Mouse (Mus musculus): ENCODE data around the gene Prpf19. TPM values are rescaled to one million over a fixed set of nuclear protein-coding genes. Genes with fewer than 3 reads are reported as not detected.

The Prpf19 gene
- polyA plus RNA-seq (2012; rRNA removed): 175 and 188 TPM in 2 replicates

- TF ChIP-seq POLR2A (IDR thresholded peaks at IDR 0.05; ENCODE audit: low read depth, low read length) (peak; percentile 59), CTCF (conservative IDR thresholded peaks at IDR 0.05; ENCODE audit: insufficient read depth, insufficient read length, low read depth, low read length) (no peak)
- DNase-seq: peak; percentile 99
- peak within 1 kb of the TSS; percentile 72 for H3K27ac ChIP-seq (ENCODE audit: insufficient read depth, low read depth, low read length)
Measured at GRCm38 (mm10) chr19:10895016-10895528, at the start of gene Prpf19. Gene Prpf19 (plus strand): TSS chr19:10895231.

GRCm38 (mm10) chr19:10845454-10845853, 49.6 kb upstream of the Prpf19 start:
- H3K36me3 ChIP-seq (ENCODE audit: control insufficient read depth, insufficient read depth, low read length): no peaks in the 10 kb centered on the region
- H3K4me1 ChIP-seq (ENCODE audit: control insufficient read depth, insufficient read depth, low read length): no peaks in the 10 kb centered on the region
- no peak overlapping the region for H3K27ac ChIP-seq (ENCODE audit: insufficient read depth, low read depth, low read length)
- DNase-seq: no peak
- 83% methylated on average over 3 of the region's 3 CpGs for WGBS
- no peak for TF ChIP-seq CTCF (conservative IDR thresholded peaks at IDR 0.05; ENCODE audit: insufficient read depth, insufficient read length, low read depth, low read length)
- no peak for TF ChIP-seq POLR2A (IDR thresholded peaks at IDR 0.05; ENCODE audit: low read depth, low read length)
- no peak overlapping the region for H3K4me3 ChIP-seq (ENCODE audit: insufficient read depth, low read depth, low read length)
- H3K27me3 ChIP-seq (replicated peaks; ENCODE audit: control insufficient read depth, insufficient read depth, low read length): no peaks in the 10 kb centered on the region

More at GRCm38 (mm10) chr19:10895016-10895528, at the start of gene Prpf19:
- H3K27me3 ChIP-seq (replicated peaks; ENCODE audit: control insufficient read depth, insufficient read depth, low read length): no peaks in the 10 kb centered on the region
- peak within 1 kb of the TSS; percentile 89 for H3K4me3 ChIP-seq (ENCODE audit: insufficient read depth, low read depth, low read length)
- under 1% methylated on average over 43 of the region's 43 CpGs for WGBS
- no peaks in the 10 kb centered on the region for H3K36me3 ChIP-seq (ENCODE audit: control insufficient read depth, insufficient read depth, low read length)
- H3K4me1 ChIP-seq (ENCODE audit: control insufficient read depth, insufficient read depth, low read length): peaks cover 4% of the 10 kb centered on the region; the same call in 1 of the 2 replicates

GRCm38 (mm10) chr19:10846150-10846549, 48.9 kb upstream of the Prpf19 start:
- Histone ChIP-seq H3K27ac (ENCODE audit: insufficient read depth, low read depth, low read length) (no peak overlapping the region), H3K36me3 (ENCODE audit: control insufficient read depth, insufficient read depth, low read length) (no peaks in the 10 kb centered on the region), H3K4me1 (ENCODE audit: control insufficient read depth, insufficient read depth, low read length) (no peaks in the 10 kb centered on the region), H3K27me3 (replicated peaks; ENCODE audit: control insufficient read depth, insufficient read depth, low read length) (no peaks in the 10 kb centered on the region), H3K4me3 (ENCODE audit: insufficient read depth, low read depth, low read length) (no peak overlapping the region)
- DNase-seq: no peak
- no peak for TF ChIP-seq POLR2A (IDR thresholded peaks at IDR 0.05; ENCODE audit: low read depth, low read length)
- 86% methylated on average over 7 of the region's 7 CpGs for WGBS

GRCm38 (mm10) chr19:10847311-10848087, 47.5 kb upstream of the Prpf19 start:
- DNase-seq: peak; percentile 65
- TF ChIP-seq POLR2A (IDR thresholded peaks at IDR 0.05; ENCODE audit: low read depth, low read length): no peak
- no peak for TF ChIP-seq CTCF (conservative IDR thresholded peaks at IDR 0.05; ENCODE audit: insufficient read depth, insufficient read length, low read depth, low read length)
- WGBS: 22% methylated on average over 3 of the region's 3 CpGs
- Histone ChIP-seq H3K36me3 (ENCODE audit: control insufficient read depth, insufficient read depth, low read length) (no peaks in the 10 kb centered on the region), H3K27me3 (replicated peaks; ENCODE audit: control insufficient read depth, insufficient read depth, low read length) (no peaks in the 10 kb centered on the region), H3K4me3 (ENCODE audit: insufficient read depth, low read depth, low read length) (no peak overlapping the region), H3K4me1 (ENCODE audit: control insufficient read depth, insufficient read depth, low read length) (no peaks in the 10 kb centered on the region), H3K27ac (ENCODE audit: insufficient read depth, low read depth, low read length) (no peak overlapping the region)

GRCm38 (mm10) chr19:10855422-10855821, 39.6 kb upstream of the Prpf19 start:
- 67% methylated on average over 3 of the region's 3 CpGs for WGBS
- Histone ChIP-seq H3K27ac (ENCODE audit: insufficient read depth, low read depth, low read length) (no peak overlapping the region), H3K36me3 (ENCODE audit: control insufficient read depth, insufficient read depth, low read length) (no peaks in the 10 kb centered on the region), H3K4me3 (ENCODE audit: insufficient read depth, low read depth, low read length) (no peak overlapping the region), H3K4me1 (ENCODE audit: control insufficient read depth, insufficient read depth, low read length) (no peaks in the 10 kb centered on the region), H3K27me3 (replicated peaks; ENCODE audit: control insufficient read depth, insufficient read depth, low read length) (no peaks in the 10 kb centered on the region)
- no peak for TF ChIP-seq POLR2A (IDR thresholded peaks at IDR 0.05; ENCODE audit: low read depth, low read length)
- no peak for TF ChIP-seq CTCF (conservative IDR thresholded peaks at IDR 0.05; ENCODE audit: insufficient read depth, insufficient read length, low read depth, low read length)
- DNase-seq: no peak

- no peak overlapping the region for H3K27ac ChIP-seq (ENCODE audit: insufficient read depth, low read depth, low read length)
- H3K36me3 ChIP-seq (ENCODE audit: control insufficient read depth, insufficient read depth, low read length): no peaks in the 10 kb centered on the region
- no peaks in the 10 kb centered on the region for H3K4me1 ChIP-seq (ENCODE audit: control insufficient read depth, insufficient read depth, low read length)
- no peak overlapping the region for H3K4me3 ChIP-seq (ENCODE audit: insufficient read depth, low read depth, low read length)
- no peaks in the 10 kb centered on the region for H3K27me3 ChIP-seq (replicated peaks; ENCODE audit: control insufficient read depth, insufficient read depth, low read length)
- WGBS: 29% methylated on average over 2 of the region's 2 CpGs
- DNase-seq: no peak
- no peak for TF ChIP-seq CTCF (conservative IDR thresholded peaks at IDR 0.05; ENCODE audit: insufficient read depth, insufficient read length, low read depth, low read length)
- no peak for TF ChIP-seq POLR2A (IDR thresholded peaks at IDR 0.05; ENCODE audit: low read depth, low read length)
Measured at GRCm38 (mm10) chr19:10856520-10856919, 38.5 kb upstream of the Prpf19 start.

- no peak overlapping the region for H3K27ac ChIP-seq (ENCODE audit: insufficient read depth, low read depth, low read length)
- TF ChIP-seq CTCF (conservative IDR thresholded peaks at IDR 0.05; ENCODE audit: insufficient read depth, insufficient read length, low read depth, low read length): no peak
- TF ChIP-seq POLR2A (IDR thresholded peaks at IDR 0.05; ENCODE audit: low read depth, low read length): no peak
- DNase-seq: no peak
- no peaks in the 10 kb centered on the region for H3K4me1 ChIP-seq (ENCODE audit: control insufficient read depth, insufficient read depth, low read length)
- no peaks in the 10 kb centered on the region for H3K27me3 ChIP-seq (replicated peaks; ENCODE audit: control insufficient read depth, insufficient read depth, low read length)
- H3K36me3 ChIP-seq (ENCODE audit: control insufficient read depth, insufficient read depth, low read length): no peaks in the 10 kb centered on the region
- 57% methylated on average over 22 of the region's 22 CpGs for WGBS
- no peak overlapping the region for H3K4me3 ChIP-seq (ENCODE audit: insufficient read depth, low read depth, low read length)
Measured at GRCm38 (mm10) chr19:10860072-10860497, 34.9 kb upstream of the Prpf19 start.
